Mouse (Mus musculus) cerebellum, adult 9-10 months (tissue): ENCODE results near the gene Tbx20.
A peak's percentile ranks its signal among the peaks of the same experiment; 100 is the strongest.

Source experiments
- DNase-seq: peaks from one replicate; pipeline ENCODE4 v3.0.0; 2022

Tbx20 gene

GRCm38 (mm10) chr9:24767056-24767455, 7.0 kb downstream of the Tbx20 start:
- DNase-seq = no peak

- no peak for DNase-seq
These were observed 8.5 kb downstream of the Tbx20 start for GRCm38 (mm10) chr9:24765572-24765971.

GRCm38 (mm10) chr9:24760461-24760860, 13.6 kb downstream of the Tbx20 start:
- no peak for DNase-seq

GRCm38 (mm10) chr9:24744958-24745357, 29.1 kb downstream of the Tbx20 start:
- DNase-seq = no peak

GRCm38 (mm10) chr9:24701246-24701645, 72.9 kb downstream of the Tbx20 start:
- DNase-seq = peak; percentile 1

GRCm38 (mm10) chr9:24696405-24696778, 77.7 kb downstream of the Tbx20 start:
- no peak for DNase-seq

- no peak for DNase-seq
These were observed 78.3 kb downstream of the Tbx20 start, which contains the start of gene Dpy19l2 for GRCm38 (mm10) chr9:24695700-24696404. Gene Dpy19l2, minus strand, starts transcription at chr9:24696293.
